Mouse (Mus musculus): ENCODE results near the gene Gm26992. TPM values are rescaled to one million over a fixed set of nuclear protein-coding genes. Genes with fewer than 3 reads are reported as not detected.

Gm26992 gene
- not detected for polyA plus RNA-seq (2014; fragmentation: Illumina TruSeq; extraction: RNeasy Lipid Tissue Mini Kit (QIAGEN cat#74804); ENCODE audit: insufficient read depth, low read depth, low replicate concordance)

DNA sequence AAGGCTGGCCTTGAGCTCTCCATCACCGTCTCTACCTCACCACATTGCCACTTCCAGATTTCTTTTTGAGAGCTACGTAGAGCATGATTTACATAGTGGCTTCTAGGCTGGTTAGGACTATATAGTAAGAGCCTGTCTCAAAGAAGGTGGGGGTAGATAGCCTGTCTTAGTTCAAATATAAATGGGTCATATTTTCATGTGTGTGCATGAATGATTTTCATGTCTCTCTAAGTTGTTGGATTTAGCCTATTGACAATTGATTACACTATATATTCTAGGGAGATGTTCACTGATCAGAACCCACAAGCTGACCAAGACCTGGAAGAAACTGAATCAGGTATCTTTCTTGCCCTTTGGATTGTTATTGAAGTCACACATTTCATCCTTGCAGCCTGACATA lies at the start of gene Gm26992:
Gene Gm26992 (plus strand): TSS at position 301 of the 400 bp plus-strand sequence.

DNA sequence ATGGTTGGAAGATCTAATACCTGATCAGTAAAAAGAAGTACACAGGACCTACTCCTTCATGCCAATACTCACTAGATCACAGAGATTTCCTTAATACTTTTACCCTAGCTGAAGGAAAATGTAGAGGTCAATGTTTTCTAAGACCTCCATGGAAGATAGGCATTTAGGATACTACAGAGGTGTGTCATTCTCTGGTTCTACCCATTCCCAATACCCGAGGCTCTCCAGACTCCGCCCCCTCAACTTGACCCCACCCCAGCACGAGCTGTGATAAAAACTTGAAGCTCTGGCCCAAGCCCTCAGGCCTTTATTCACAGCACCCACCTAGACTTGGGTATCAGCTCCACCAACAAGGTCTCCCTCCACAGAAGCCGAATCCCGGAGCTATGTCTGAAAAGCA lies 7.6 kb upstream of the Gm26992 start, which contains the start of gene Tsx:
Gene Tsx (plus strand): TSS at position 301 of the 400 bp plus-strand sequence.

Other genes starting within 250 kb of the Gm26992 start
- 0.12 TPM for gene Nap1l2, start 235.4 kb upstream of the Gm26992 start, polyA plus RNA-seq (2014; fragmentation: Illumina TruSeq; extraction: RNeasy Lipid Tissue Mini Kit (QIAGEN cat#74804); ENCODE audit: insufficient read depth, low read depth, low replicate concordance)
- gene Cdx4, start 100.6 kb upstream of the Gm26992 start, polyA plus RNA-seq (2014; fragmentation: Illumina TruSeq; extraction: RNeasy Lipid Tissue Mini Kit (QIAGEN cat#74804); ENCODE audit: insufficient read depth, low read depth, low replicate concordance) = not detected
- 0.84 TPM for gene Chic1, start 65.5 kb upstream of the Gm26992 start, polyA plus RNA-seq (2014; fragmentation: Illumina TruSeq; extraction: RNeasy Lipid Tissue Mini Kit (QIAGEN cat#74804); ENCODE audit: insufficient read depth, low read depth, low replicate concordance)
- not detected for gene Tsx, start 7.5 kb upstream of the Gm26992 start, polyA plus RNA-seq (2014; fragmentation: Illumina TruSeq; extraction: RNeasy Lipid Tissue Mini Kit (QIAGEN cat#74804); ENCODE audit: insufficient read depth, low read depth, low replicate concordance)
- gene Zcchc13, start 208.6 kb downstream of the Gm26992 start, polyA plus RNA-seq (2014; fragmentation: Illumina TruSeq; extraction: RNeasy Lipid Tissue Mini Kit (QIAGEN cat#74804); ENCODE audit: insufficient read depth, low read depth, low replicate concordance) = not detected